Mouse (Mus musculus) G1E (cell line): Measurements from ENCODE around the gene Shisa9. TPM values are rescaled to one million over a fixed set of nuclear protein-coding genes. Genes with fewer than 3 reads are reported as not detected.

Source experiments
- ATAC-seq: 2 replicates; pipeline ENCODE4 v1.8.0; 2016; ENCODE audit warnings: mild to moderate bottlenecking; ENCODE audit not compliant: insufficient number of reproducible peaks, poor library complexity, low FRiP score, severe bottlenecking; ENCODE audit errors: extremely low read depth
- DNase-seq: peaks from one replicate; pipeline ENCODE4 v3.0.0; 2012; ENCODE audit warnings: low spot score
- H3K27me3 ChIP-seq: 2 replicates; pipeline ENCODE4 v1.6.1; 2012; ENCODE audit warnings: mild to moderate bottlenecking, low read length, inconsistent platforms; ENCODE audit not compliant: insufficient read depth
- H3K36me3 ChIP-seq: replicated peaks from 2 replicates; pipeline ENCODE3; 2012; ENCODE audit warnings: mild to moderate bottlenecking, inconsistent platforms
- H3K4me1 ChIP-seq: 2 replicates; pipeline ENCODE4 v1.6.1; 2012; ENCODE audit warnings: low read depth, low read length, inconsistent platforms, mixed read lengths; ENCODE audit not compliant: insufficient read depth
- H3K4me3 ChIP-seq: 2 replicates; pipeline ENCODE4 v1.5.1; 2012; ENCODE audit warnings: low read depth, mild to moderate bottlenecking, inconsistent platforms, low read length, moderate library complexity, mixed read lengths
- H3K9me3 ChIP-seq: replicated peaks from 2 replicates; pipeline ENCODE4 v1.6.1; 2012; ENCODE audit warnings: inconsistent platforms
- CTCF ChIP-seq: IDR thresholded peaks from 2 replicates; pipeline ENCODE4 v1.5.1; 2012; ENCODE audit warnings: low read depth, low read length, inconsistent platforms, mixed read lengths
- GATA1 ChIP-seq: IDR thresholded peaks from 2 replicates; pipeline ENCODE4 v1.6.1; 2012; ENCODE audit warnings: borderline replicate concordance, low read length, inconsistent platforms, mixed read lengths
- GATA2 ChIP-seq: IDR thresholded peaks from 2 replicates; pipeline ENCODE4 v1.6.1; 2012; ENCODE audit warnings: low read depth, low read length, inconsistent platforms, borderline replicate concordance
- POLR2AphosphoS5 ChIP-seq: IDR thresholded peaks from 2 replicates; pipeline ENCODE4 v1.6.1; 2012; ENCODE audit warnings: low read depth, low read length, inconsistent platforms; ENCODE audit not compliant: insufficient replicate concordance
- TAL1 ChIP-seq: conservative IDR thresholded peaks from 2 replicates; pipeline ENCODE4 v1.6.1; 2012; ENCODE audit warnings: low read depth, low read length, inconsistent platforms, mixed read lengths
- polyA plus RNA-seq: library from polyadenylated mRNA; stranded (reverse); fragments of >175 nt; gene quantifications from 2 replicates; pipeline ENCODE4 v1.2.3, GENCODE M21; 2012
- total RNA-seq, 2 experiments: library from RNA; stranded (forward) in 1 of 2; stranded (reverse) in 1 of 2; fragments of 200-1000 nt in 1 of 2; fragments of >200 nt in 1 of 2; fragmentation: Nextera tagmentation in 1 of 2; gene quantifications; 2 replicates each; pipeline ENCODE4 v1.2.3; 2014 to 2017

Gene Shisa9
- total and polyA plus RNA-seq, 3 experiments = 0.11 to 23.3 TPM; not detected in 1

DNA sequence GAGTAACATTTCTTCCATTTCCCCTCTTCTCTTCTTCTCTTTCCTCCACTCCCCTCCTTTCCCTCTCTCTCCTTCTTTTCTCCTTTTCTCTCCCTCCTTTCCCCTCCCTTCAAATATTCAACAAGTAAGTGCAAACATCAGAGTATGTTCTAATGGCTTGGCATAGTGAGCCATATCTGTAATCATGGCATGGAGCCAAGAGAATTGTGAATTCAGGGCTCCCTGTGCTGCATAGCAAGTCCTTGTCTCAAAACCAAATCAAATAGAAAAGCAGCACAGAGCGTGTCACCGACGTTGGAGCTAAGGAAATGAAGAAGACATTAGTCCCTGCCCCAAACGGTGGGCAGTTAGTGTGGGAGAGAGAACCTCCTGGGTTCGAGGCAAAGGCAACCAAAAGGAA, 316.6 kb downstream of the Shisa9 start:
- ATAC-seq (no peak), DNase-seq (no peak)
- no peak for TF ChIP-seq POLR2AphosphoS5
- no peak for TF ChIP-seq GATA1
- TF ChIP-seq CTCF = no peak
- no peak for TF ChIP-seq TAL1
- TF ChIP-seq GATA2 = no peak
- Histone ChIP-seq H3K4me3 (no peak overlapping the region), H3K4me1 (peaks cover 53% of the 10 kb centered on the region), H3K36me3 (no peaks in the 10 kb centered on the region), H3K27me3 (0 out of 2 replicates have a peak, but pooled peaks cover 3% of the 10 kb centered on the region), H3K9me3 (no peaks in the 10 kb centered on the region)

DNA sequence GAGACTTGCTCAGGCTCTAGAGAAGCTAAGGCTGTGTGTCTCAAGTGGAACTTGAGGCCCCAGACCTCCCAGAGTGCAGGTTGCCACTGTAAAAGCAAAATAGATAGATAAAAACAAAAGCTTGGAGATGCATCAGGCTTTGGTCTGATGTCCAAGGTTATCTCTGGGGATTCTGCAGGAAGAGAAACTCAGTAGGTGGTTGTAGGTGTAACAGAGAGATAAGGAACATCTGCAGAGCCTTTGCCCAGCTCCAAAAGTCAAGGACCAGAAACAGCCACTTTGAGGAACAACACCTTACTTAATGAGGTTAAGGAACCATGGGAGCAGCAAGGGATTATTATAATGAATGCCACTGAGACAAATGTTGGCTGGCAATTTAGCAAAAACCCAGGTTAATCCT, 319.5 kb downstream of the Shisa9 start:
- Histone ChIP-seq H3K27me3 (no peaks in the 10 kb centered on the region), H3K9me3 (no peaks in the 10 kb centered on the region), H3K4me1 (peaks cover 69% of the 10 kb centered on the region), H3K4me3 (no peak overlapping the region; the same call in 1 of the 2 replicates), H3K36me3 (no peaks in the 10 kb centered on the region)
- DNase-seq (peak; percentile 22), ATAC-seq (peak; percentile 46)
- peak; percentile 68 for TF ChIP-seq TAL1
- no peak for TF ChIP-seq GATA1

DNA sequence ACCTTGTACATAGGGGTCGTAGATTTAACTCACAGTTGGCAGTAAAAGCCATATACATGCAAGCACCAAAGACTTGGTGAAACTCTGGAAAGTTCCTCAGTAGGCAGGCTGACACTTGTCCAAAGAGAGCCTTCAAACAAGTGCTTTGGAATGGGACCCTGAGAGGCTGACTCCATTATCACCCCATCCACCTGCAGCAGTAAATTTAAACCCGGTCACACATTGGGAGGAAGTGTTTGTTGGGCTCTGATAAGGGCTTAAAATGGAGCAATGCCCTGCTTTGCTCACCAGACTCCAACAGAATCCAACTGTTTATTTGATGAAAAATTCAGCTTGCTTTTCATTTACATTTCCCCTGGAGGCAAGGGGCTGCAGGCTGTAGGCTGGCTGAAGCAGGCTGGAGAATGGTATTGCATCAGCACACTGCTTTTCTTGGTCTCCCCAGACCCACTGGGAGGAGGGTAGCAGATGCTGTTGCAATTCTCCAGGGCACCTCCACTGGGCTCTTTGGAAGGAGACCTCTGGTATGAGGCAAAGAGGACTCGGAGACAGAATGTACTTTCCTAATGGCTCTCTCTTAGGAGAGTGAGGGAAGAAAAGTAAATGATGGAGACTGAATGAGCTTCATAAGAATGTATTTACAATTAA, 323.5 kb downstream of the Shisa9 start:
- H3K36me3 ChIP-seq = no peaks in the 10 kb centered on the region
- no peak for TF ChIP-seq POLR2AphosphoS5
- TF ChIP-seq TAL1 = peak; percentile 94
- peaks cover 66% of the 10 kb centered on the region for H3K4me1 ChIP-seq
- no peaks in the 10 kb centered on the region for H3K27me3 ChIP-seq
- H3K4me3 ChIP-seq = peak overlapping the region; percentile 47; the same call in 1 of the 2 replicates
- ATAC-seq (peak; percentile 83), DNase-seq (peak; percentile 41)
- no peaks in the 10 kb centered on the region for H3K9me3 ChIP-seq

DNA sequence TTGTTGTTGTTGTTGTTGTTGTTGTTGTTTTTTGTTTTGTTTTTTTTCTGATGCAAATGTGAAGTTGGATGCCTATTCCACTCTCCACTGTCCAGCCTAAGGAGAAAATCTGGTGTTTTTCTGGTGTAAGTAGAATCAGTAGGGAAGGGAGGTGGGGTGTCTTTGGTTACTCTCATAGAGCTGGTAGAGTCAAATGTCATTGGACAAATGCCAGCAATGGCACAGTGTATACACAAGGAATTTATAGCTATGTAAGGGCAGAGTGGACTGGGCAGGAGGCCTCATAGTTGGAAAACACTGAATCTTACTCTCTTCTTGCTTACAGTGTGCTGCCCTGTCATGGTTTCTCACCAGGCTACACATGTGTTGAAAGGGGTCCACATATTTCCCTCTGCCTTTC, 325.9 kb downstream of the Shisa9 start:
- Histone ChIP-seq H3K4me3 (no peak overlapping the region), H3K4me1 (peaks cover 58% of the 10 kb centered on the region), H3K9me3 (no peaks in the 10 kb centered on the region), H3K36me3 (no peaks in the 10 kb centered on the region), H3K27me3 (no peaks in the 10 kb centered on the region)
- no peak for ATAC-seq
- no peak for DNase-seq
- no peak for TF ChIP-seq GATA1
- no peak for TF ChIP-seq POLR2AphosphoS5
- no peak for TF ChIP-seq CTCF
- no peak for TF ChIP-seq GATA2
- no peak for TF ChIP-seq TAL1

DNA sequence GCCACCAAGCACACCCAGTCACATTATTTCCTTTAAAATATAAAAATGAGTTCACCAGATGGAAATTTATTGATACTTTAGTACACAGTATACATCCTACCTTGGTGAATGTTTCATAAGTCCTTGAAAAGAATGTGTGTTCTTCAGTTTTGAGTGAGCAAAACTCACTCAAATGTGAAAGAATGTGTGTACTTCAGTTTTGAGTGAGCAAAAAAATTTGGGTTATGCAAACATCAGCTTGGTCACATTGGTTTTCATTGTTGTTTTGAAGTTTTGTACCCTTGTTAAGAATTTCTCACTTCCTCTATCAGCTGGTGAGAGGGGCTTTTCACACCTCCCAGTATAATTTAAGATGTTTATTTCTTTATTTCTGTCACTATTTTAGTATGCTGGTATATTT, 331.7 kb downstream of the Shisa9 start:
- no peak for DNase-seq
- ATAC-seq = no peak
- Histone ChIP-seq H3K9me3 (no peaks in the 10 kb centered on the region), H3K27me3 (no peaks in the 10 kb centered on the region), H3K4me3 (no peak overlapping the region), H3K36me3 (no peaks in the 10 kb centered on the region), H3K4me1 (peaks cover 11% of the 10 kb centered on the region)
- TF ChIP-seq GATA2 = no peak
- TF ChIP-seq TAL1 = no peak

Other genes starting within 250 kb of the Shisa9 start
- 23.9 and 30.0 TPM in 2 replicates for gene Cpped1, start 74.7 kb upstream of the Shisa9 start, total RNA-seq (2014; fragmentation: Nextera tagmentation)
- gene Cpped1, start 74.7 kb upstream of the Shisa9 start, total RNA-seq (2017) = 15.8 and 16.8 TPM in 2 replicates
- 9.6 and 12.4 TPM in 2 replicates for gene Cpped1, start 74.7 kb upstream of the Shisa9 start, polyA plus RNA-seq